Mouse (Mus musculus) embryonic facial prominence, embryonic 10.5 days (tissue): Measurements from ENCODE around the gene Megf6. TPM values are rescaled to one million over a fixed set of nuclear protein-coding genes. Genes with fewer than 3 reads are reported as not detected.

Source experiments
- DNase-seq: peaks from one replicate; pipeline ENCODE4 v3.0.0-alpha.2; 2017; ENCODE audit warnings: low spot score
- H3K27ac ChIP-seq: fragments of 300-500 bp; sonication (generic); replicated peaks from 2 replicates; pipeline ENCODE4 v1.5.1; 2016; ENCODE audit warnings: mild to moderate bottlenecking
- H3K27me3 ChIP-seq: fragments of 300-500 bp; sonication (generic); replicated peaks from 2 replicates; pipeline ENCODE4 v1.6.1; 2016; ENCODE audit warnings: low read depth, mild to moderate bottlenecking; ENCODE audit not compliant: poor library complexity, severe bottlenecking
- H3K36me3 ChIP-seq: fragments of 300-500 bp; sonication (generic); replicated peaks from 2 replicates; pipeline ENCODE4 v1.6.1; 2016; ENCODE audit warnings: mild to moderate bottlenecking, moderate library complexity
- H3K4me1 ChIP-seq: fragments of 300-500 bp; sonication (generic); 2 replicates; pipeline ENCODE4 v1.6.1; 2016
- H3K4me3 ChIP-seq: fragments of 300-500 bp; sonication (generic); 2 replicates; pipeline ENCODE4 v1.5.1; 2016; ENCODE audit warnings: mild to moderate bottlenecking, moderate library complexity
- H3K9me3 ChIP-seq: fragments of 300-500 bp; sonication (generic); 2 replicates; pipeline ENCODE4 v1.6.1; 2016; ENCODE audit warnings: mild to moderate bottlenecking
- WGBS: fragments of 180-500 bp; shearing (Covaris S2); methylation state at CpG from one replicate; pipeline ENCODE4 v1.1.7; 2016; 5-methylcytosine and 5-hydroxymethylcytosine counted together
- polyA plus RNA-seq: library from polyadenylated mRNA; unstranded; fragments of >200 nt; fragmentation: Nextera tagmentation; extraction: Ambion mirVana; gene quantifications from 2 replicates; pipeline ENCODE4 v1.2.1, GENCODE M21; 2016

Gene Megf6
- polyA plus RNA-seq, 1 experiment from 2014 or later = 38.7 TPM

GRCm38 (mm10) chr4:154226678-154227077 lies 56.1 kb downstream of the Megf6 start:
- H3K27ac ChIP-seq = 0 out of 2 replicates have a peak overlapping the region, but pooled peaks have one; percentile 8
- no peaks in the 10 kb centered on the region for H3K9me3 ChIP-seq
- H3K4me1 ChIP-seq = peaks cover 75% of the 10 kb centered on the region
- WGBS = 83% methylated on average over 11 of the region's 11 CpGs
- no peak for DNase-seq
- no peaks in the 10 kb centered on the region for H3K27me3 ChIP-seq
- no peak overlapping the region for H3K4me3 ChIP-seq
- peaks cover 8% of the 10 kb centered on the region; the same call in 1 of the 2 replicates for H3K36me3 ChIP-seq

DNA sequence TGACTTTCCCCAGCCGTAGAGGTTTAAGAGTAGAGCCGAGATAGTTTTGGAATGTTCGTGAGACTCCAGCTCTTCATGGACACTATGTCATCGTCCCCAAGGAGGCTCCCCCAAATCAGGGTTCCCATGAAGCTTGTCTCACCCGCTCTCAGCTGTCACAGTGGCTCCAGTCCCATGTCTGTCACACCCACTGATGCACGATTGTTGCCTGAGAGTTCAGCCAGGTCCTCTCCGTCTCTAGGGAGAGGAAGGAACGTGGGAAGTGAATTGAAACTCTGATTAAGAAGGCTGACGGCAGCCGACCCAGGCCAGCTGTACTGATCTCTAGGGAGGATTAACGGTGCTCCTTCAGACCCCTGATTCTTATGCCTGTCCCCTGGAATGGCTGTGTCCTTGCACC lies 57.8 kb downstream of the Megf6 start:
- Histone ChIP-seq H3K4me1 (peaks cover 79% of the 10 kb centered on the region), H3K27me3 (no peaks in the 10 kb centered on the region), H3K27ac (no peak overlapping the region), H3K36me3 (peaks cover 8% of the 10 kb centered on the region; the same call in 1 of the 2 replicates), H3K9me3 (no peaks in the 10 kb centered on the region), H3K4me3 (no peak overlapping the region)
- 77% methylated on average over 11 of the region's 11 CpGs for WGBS
- no peak for DNase-seq

- no peaks in the 10 kb centered on the region for H3K9me3 ChIP-seq
- no peak overlapping the region for H3K4me3 ChIP-seq
- H3K27me3 ChIP-seq = no peaks in the 10 kb centered on the region
- DNase-seq = no peak
- no peak overlapping the region for H3K27ac ChIP-seq
- H3K4me1 ChIP-seq = peaks cover 75% of the 10 kb centered on the region
- peaks cover 8% of the 10 kb centered on the region; the same call in 1 of the 2 replicates for H3K36me3 ChIP-seq
- WGBS = 94% methylated on average over 9 of the region's 9 CpGs
Observed at GRCm38 (mm10) chr4:154229569-154229968, 59.0 kb downstream of the Megf6 start.

DNA sequence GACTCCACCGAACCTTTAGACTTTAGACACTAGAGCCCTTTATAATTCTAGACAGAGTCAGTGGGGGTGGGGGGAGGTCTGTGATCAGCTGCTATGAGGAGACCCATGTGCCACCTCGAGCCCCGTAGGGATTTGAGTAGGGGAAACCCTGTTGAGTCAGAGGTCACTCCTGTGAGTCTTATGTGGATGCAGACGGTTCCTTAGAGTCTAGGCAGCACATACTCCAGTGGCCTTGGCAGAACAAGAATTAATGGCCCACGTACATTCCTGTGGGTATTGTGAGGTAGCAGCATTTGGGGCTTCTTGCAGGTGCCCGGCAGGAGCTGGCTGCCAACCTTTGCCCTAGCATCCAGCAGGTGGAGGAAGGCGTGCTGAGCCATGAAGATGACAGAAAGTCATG lies 60.9 kb downstream of the Megf6 start:
- Histone ChIP-seq H3K4me3 (no peak overlapping the region), H3K4me1 (peaks cover 66% of the 10 kb centered on the region), H3K27me3 (no peaks in the 10 kb centered on the region), H3K36me3 (peaks cover 14% of the 10 kb centered on the region), H3K9me3 (no peaks in the 10 kb centered on the region), H3K27ac (no peak overlapping the region)
- no peak for DNase-seq
- WGBS = 81% methylated on average over 7 of the region's 7 CpGs

DNA sequence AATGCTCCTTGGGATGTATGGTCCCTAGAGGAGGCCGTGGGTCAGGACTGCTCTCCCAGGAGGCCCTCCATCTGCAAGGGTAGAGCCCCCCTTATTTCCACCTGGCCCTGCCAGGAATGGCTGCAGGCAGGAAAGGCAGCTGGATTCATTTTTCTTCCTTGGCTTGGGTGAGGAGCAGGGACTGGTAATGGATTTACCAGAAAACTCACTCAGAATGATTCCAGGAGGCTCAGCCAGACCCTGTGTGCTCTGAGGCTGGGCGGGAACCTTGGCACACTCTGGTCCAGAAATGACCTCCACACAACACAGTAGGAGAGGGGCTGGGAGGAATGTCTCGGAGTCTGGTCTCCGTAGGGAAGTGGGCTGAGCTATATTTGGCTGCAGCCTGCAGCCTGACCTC lies 61.8 kb downstream of the Megf6 start:
- H3K36me3 ChIP-seq = peaks cover 6% of the 10 kb centered on the region
- H3K4me1 ChIP-seq = peaks cover 67% of the 10 kb centered on the region
- no peaks in the 10 kb centered on the region for H3K27me3 ChIP-seq
- DNase-seq = no peak
- H3K4me3 ChIP-seq = no peak overlapping the region
- no peaks in the 10 kb centered on the region for H3K9me3 ChIP-seq
- H3K27ac ChIP-seq = 0 out of 2 replicates have a peak overlapping the region, but pooled peaks have one; percentile 21
- 57% methylated on average over 4 of the region's 4 CpGs for WGBS

DNA sequence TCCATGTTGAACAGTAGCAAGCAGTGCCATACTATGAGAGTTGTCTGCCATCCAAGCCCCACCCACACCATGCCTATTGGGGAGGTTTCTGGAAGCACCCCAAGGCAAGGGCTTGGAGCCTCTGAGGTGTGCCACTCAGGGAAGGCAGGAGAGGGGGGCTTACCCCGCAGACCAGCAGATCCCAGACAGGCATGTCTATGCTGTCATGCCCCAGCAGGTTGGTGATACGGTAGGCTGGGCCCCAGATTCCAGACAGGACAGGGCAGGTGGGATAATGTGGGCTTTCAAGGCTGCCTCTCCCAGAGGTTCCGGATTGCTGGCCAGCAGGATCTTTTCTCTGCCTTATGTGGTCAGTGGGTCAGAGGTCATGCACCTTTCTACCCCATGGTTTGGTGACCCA lies 65.5 kb downstream of the Megf6 start:
- 54% methylated on average over 3 of the region's 3 CpGs for WGBS
- DNase-seq = no peak
- Histone ChIP-seq H3K4me1 (peaks cover 75% of the 10 kb centered on the region), H3K36me3 (peaks cover 8% of the 10 kb centered on the region; the same call in 1 of the 2 replicates), H3K27me3 (no peaks in the 10 kb centered on the region), H3K4me3 (no peak overlapping the region), H3K27ac (peak overlapping the region; percentile 74; the same call in 1 of the 2 replicates), H3K9me3 (no peaks in the 10 kb centered on the region)

GRCm38 (mm10) chr4:154236893-154237292 lies 66.4 kb downstream of the Megf6 start:
- peak overlapping the region; percentile 44 for H3K4me3 ChIP-seq
- no peaks in the 10 kb centered on the region for H3K9me3 ChIP-seq
- 11% methylated on average over 10 of the region's 10 CpGs for WGBS
- H3K27me3 ChIP-seq = no peaks in the 10 kb centered on the region
- H3K27ac ChIP-seq = peak overlapping the region; percentile 74
- H3K36me3 ChIP-seq = peaks cover 9% of the 10 kb centered on the region; the same call in 1 of the 2 replicates
- DNase-seq = peak; percentile 42
- H3K4me1 ChIP-seq = peaks cover 70% of the 10 kb centered on the region

DNA sequence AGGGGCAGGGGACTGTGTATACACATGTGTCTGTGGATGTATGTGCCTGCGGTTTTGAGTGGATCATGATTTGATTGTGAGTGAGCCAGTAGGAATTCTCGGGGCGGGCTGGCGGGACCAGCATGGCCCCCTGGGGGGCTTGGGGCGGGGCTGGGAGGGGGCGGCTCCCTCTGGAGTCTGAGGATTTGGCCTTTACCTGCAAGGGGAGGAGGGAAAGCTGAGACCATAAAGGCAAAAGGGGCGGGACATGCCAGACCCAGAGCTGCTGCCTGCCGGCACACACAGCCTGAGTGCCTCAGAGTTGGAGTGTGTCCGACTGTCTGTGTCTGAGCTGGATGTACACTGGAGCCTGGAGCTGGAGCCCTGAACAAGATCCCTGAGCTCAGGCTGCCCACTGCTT lies 66.8 kb downstream of the Megf6 start:
- DNase-seq = peak; percentile 71
- 5% methylated on average over 9 of the region's 9 CpGs for WGBS

DNA sequence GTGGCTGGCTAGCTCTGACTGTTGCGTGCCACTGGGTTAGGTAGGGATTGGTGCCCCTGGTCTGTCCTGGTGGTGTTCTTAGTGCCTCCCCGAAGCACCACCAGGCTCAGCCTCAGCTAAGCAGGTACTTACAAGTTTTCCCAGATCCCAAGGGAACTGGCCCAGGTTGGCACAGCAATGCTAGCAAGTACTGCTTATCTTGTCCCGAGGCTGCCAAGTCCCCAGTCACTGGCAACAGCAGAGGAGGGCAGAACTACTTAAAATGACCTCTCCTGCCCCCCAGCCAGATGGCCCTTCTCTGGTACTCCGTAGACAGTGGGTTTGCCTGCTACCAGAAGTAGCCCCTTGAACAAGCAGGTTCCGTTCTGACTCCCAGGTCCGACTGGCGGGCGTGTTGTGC lies 68.7 kb downstream of the Megf6 start:
- Histone ChIP-seq H3K27ac (0 out of 2 replicates have a peak overlapping the region, but pooled peaks have one; percentile 24), H3K9me3 (no peaks in the 10 kb centered on the region), H3K4me3 (no peak overlapping the region), H3K4me1 (peaks cover 50% of the 10 kb centered on the region), H3K27me3 (no peaks in the 10 kb centered on the region), H3K36me3 (peaks cover 27% of the 10 kb centered on the region)
- 90% methylated on average over 8 of the region's 8 CpGs for WGBS
- no peak for DNase-seq

More for the DNA sequence above, 66.8 kb downstream of the Megf6 start:
- Histone ChIP-seq H3K4me1 (peaks cover 66% of the 10 kb centered on the region), H3K9me3 (no peaks in the 10 kb centered on the region), H3K27me3 (no peaks in the 10 kb centered on the region), H3K36me3 (peaks cover 13% of the 10 kb centered on the region; the same call in 1 of the 2 replicates), H3K4me3 (peak overlapping the region; percentile 44), H3K27ac (peak overlapping the region; percentile 74)

GRCm38 (mm10) chr4:154240608-154241007 lies 70.1 kb downstream of the Megf6 start:
- Histone ChIP-seq H3K36me3 (peaks cover 24% of the 10 kb centered on the region), H3K4me1 (peaks cover 54% of the 10 kb centered on the region), H3K4me3 (no peak overlapping the region), H3K27ac (no peak overlapping the region), H3K27me3 (no peaks in the 10 kb centered on the region), H3K9me3 (no peaks in the 10 kb centered on the region)
- DNase-seq = no peak
- WGBS = 68% methylated on average over 11 of the region's 11 CpGs

DNA sequence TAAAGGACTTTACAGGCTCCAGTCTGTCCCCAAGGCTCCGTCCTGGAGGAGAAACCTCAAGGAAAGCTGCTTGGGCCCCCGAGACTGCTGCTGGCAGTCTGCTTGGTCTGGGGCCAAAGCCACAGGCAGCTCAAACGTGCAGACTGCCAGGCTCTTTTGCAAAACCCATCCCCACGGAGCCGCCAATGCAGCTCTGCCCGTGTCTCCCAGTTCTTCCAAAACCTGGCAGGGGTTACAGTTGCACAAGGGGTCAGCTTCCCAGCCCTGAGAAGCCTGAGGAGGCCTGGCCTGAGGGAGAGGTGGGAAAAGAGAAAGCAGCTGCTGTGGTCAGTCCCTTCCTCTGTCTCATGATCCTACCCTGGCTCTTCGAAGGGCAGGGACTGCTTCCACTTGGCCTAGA lies 74.8 kb downstream of the Megf6 start:
- peaks cover 59% of the 10 kb centered on the region for H3K4me1 ChIP-seq
- H3K27me3 ChIP-seq = no peaks in the 10 kb centered on the region
- H3K36me3 ChIP-seq = peaks cover 23% of the 10 kb centered on the region
- H3K27ac ChIP-seq = peak overlapping the region; percentile 44; the same call in 1 of the 2 replicates
- no peaks in the 10 kb centered on the region for H3K9me3 ChIP-seq
- no peak overlapping the region for H3K4me3 ChIP-seq
- DNase-seq = no peak
- 81% methylated on average over 7 of the region's 7 CpGs for WGBS

DNA sequence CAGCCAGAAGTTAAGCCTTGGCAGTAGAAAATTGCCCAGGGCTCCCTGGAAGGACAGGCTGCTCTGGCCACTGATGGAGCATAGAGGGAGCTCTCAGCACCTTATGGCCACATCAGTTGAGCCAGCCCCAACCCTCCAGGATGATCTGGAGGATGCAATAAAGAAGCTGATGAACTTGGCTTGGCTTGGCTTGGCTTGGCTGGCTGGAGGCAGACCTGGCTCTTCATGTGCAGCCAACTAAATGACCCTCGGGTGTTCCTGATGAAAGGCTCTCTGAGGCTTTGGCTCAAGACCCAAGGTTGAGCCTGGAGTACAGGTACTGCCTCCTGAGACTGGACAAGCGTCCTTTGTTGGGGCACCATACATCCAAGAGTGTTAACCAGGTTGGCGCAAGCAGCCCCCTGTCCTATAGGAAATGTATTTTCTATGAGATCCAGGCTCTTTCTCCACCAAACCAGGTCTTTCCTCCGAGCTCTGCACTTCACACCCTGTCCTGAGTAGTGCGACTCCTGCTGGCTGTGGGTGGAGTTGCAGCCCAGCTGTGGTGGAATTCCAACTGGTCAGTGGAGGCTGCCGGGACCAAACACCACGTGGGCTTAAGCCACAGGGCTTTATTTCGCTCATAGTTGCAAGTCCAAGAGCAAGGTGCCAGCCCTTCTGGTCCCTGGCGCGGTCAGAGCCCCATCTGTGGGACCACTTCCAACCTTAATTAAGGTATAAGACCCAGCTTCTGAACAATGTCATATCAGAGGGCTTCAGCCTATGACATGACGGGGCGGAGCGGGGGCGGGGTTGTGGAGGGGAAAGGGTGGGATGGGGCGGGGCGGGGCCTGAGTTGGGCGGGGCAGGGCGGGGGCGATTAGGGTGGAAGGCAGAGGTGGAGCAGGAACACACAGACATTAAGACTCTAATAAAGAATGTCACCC lies 75.8 kb downstream of the Megf6 start:
- WGBS = 7% methylated on average over 19 of the region's 19 CpGs

More for the DNA sequence above, 75.8 kb downstream of the Megf6 start:
- no peaks in the 10 kb centered on the region for H3K9me3 ChIP-seq
- H3K27me3 ChIP-seq = no peaks in the 10 kb centered on the region
- peaks cover 29% of the 10 kb centered on the region for H3K36me3 ChIP-seq
- peaks cover 49% of the 10 kb centered on the region for H3K4me1 ChIP-seq
- H3K4me3 ChIP-seq = peak overlapping the region; percentile 52
- peak overlapping the region; percentile 69 for H3K27ac ChIP-seq
- DNase-seq = peak; percentile 92
